Mouse (Mus musculus): ENCODE data around the gene Gins2.

Gins2 gene

DNA sequence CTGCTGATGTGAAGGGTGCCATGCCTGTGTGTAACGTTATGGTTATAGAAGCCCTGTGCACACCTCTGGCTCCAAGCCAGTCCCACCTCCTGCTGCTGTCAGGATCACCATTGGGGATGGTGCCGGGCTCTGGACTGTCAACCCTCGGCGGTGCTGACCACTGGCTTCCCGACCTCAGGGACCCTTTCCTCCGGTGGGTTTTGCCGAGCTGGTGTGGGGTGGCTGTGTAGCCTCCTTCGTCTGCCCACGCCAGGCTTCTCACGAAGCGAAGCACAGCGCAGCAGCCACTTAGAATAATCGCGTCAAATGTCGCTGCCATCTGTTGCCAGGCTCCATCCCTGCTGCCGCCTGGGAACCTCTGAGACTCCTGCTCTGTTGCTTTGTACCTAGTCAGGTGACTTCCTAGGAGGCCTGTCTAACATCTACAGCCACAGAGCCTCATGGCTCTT lies 40.8 kb downstream of the Gins2 start:
- DNase-seq (ENCODE audit: low read depth, low spot score), result no peak

DNA sequence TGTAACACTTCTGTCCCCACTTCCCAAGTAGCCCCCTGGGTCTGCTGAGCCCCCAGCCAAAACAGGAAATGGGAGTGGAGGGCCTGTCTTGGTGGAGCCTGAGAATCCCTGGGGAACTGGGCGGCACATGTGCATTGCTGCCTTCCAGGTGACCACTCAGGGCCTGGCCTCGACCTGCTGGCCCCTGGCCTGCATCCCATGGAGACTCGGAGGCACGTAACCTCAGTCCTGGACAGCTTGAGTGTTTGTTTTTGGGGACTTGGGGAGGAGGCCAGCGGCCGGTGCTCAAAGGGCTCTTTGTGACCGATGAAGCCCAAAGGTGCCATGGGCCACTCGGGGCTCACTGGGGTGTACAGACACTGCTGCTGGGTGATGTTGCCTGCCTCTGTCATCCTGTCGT lies 41.5 kb downstream of the Gins2 start:
- no peak for DNase-seq (ENCODE audit: low read depth, low spot score)

DNA sequence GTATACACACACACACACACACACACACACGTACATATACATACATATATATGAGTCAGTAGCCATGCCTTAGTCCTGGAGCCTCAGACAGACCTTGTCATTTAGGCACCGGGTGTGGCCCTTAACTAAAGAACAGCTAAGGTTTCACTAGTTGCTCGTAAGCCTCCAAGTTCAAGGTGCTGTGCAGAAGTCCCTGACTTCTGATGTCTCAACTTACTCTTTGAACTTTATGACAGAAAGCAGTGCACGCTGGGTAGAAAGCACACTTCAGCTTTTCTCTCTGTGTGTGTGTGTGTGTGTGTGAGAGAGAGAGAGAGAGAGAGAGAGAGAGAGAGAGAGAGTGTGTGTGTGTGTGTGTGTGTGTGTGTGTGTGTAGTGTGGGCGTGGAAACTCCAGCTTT lies 44.9 kb downstream of the Gins2 start:
- peak; percentile 64 for DNase-seq (ENCODE audit: low read depth, low spot score)

DNA sequence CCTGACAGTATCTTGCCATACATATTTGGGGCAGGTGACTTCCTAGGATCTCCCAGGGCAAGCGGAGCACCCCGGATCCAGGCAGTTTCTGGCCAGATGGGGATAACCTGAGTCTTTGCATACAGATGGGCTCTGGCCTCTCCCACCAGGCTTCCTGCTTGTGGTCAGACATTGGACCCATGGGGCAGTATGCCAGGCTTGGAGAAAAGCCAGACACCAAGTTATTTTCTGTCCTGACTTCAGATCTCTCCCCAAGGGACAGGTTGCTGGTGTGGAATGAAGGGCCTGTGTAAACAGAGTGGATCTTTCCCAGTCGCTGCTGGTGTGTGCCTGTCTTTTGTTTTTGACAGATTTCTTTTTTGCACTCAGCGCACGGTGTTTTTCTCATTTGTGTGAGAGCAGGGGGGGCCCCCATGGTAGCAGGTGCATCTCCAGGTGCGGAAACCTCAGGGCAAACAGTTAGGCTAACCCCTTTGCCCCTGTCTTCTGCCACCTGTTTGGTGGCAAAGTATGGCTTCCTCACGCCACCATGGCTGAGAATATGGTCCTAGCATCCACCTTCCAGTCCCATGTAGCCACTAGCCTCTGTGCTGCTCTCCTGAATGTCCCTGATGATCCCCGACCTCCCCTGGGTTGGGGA lies 45.6 kb downstream of the Gins2 start:
- DNase-seq (ENCODE audit: low read depth, low spot score), result peak; percentile 91

DNA sequence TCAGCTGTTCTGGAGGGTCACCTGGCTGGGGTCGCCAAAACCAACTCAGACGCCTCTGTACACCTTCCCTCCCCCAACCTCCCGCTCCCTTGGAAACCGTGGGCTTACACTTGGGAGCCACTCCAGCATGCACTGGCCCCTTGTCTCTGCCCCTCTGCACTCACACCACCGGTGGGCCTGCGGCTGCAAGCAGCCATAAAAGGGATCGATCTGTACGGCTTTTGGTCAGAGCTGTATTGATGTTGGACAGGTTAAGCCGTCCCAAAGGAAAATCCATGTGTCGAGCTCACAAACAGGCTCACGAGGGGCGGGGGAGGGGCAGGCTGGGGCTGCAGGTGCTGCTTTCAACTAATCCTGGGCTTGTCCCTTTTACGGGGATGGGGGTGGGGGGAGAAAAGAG lies 46.1 kb downstream of the Gins2 start:
- DNase-seq (ENCODE audit: low read depth, low spot score), result no peak

DNA sequence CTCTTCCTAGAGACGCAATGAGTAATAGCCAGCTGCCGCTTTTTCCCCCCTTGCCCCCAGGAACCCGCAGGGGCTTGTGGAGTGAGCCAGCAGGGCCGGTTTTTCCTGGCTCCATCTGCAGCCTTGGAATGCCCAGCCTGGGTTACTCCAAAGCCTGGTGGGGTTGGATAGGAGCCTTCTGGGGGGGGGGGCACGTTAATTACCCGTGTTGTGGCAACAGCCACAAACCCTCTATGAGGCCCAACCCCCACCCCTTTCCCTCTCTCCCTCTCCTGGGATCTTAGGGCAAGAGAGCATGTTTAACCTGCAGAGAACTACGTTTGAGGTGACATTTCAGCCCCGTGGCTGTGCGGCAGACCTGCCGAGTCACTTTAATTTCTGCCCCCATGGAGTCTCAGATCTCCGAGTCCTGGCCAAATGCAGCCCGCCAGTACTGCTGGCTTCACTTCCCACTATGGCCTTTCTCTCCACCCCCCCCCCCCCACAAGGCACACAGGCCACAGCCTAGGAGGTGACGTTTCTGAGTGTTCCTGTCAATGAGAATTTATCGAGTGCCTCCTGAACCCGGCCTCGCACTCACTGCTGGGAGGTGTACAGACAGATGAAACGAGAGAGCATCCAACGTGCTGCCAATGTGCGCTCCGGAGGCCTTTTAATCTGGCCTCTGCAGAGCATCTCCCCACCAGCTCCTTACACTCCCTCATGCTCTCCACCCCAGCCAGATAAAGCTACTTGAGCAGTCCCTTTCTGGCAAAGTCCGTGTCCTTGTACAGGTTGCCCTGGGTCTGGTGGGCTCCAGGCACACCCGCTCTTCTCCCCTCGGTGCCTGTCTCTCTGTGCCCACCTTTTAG lies 49.1 kb downstream of the Gins2 start:
- DNase-seq (ENCODE audit: low read depth, low spot score), result peak; percentile 91

DNA sequence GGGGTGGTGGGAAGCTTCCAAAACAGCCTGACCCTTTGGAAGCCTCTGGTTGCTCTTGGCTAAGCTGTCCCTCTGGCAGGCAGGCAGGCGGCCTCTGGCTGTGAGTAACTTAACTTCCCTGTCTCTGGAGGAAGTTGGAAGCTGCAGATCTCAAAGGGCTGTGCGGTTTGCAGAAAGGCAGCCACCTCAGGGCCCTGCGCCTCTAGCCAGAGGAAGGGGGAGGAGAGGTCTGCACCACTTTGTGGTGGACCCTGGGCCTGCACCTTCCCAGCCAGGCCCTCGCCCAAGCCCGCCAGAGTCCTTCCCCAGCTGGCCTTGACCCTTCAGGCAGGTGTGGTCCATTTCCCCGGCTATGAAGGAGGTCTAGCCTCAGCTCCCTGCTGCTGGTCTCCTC lies 49.7 kb downstream of the Gins2 start:
- peak; percentile 68 for DNase-seq (ENCODE audit: low read depth, low spot score)

GRCm38 (mm10) chr8:120538397-120539240 lies 50.5 kb downstream of the Gins2 start:
- peak; percentile 95 for DNase-seq (ENCODE audit: low read depth, low spot score)

DNA sequence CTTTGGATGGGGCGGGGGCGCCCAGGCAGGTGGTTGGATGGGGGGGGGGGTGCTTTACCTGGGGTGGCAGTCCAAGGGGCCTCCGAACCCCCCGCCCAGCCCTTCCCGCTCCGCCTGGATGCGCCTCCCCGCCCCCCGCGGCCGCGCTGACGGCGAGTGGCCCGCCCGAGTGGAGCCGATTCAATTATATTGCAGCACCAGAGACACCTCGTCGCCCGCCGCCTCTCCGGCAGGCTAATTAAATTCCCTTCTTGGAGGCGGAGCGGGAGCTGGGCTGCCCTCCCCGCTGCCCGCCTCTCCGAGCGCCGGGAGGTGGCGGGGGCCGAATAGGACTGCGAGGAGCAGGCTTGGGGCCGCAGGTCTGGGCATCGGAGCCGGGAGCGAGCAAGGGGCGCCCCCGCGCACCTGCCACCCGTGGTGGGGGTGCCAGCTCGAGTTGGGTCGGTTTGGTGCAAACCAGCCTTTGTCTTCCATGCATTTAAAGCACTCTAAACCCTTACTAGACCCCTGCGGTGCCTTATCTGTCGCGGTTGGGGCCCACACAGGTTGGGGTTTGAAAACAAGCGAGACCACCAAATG lies 51.2 kb downstream of the Gins2 start:
- peak; percentile 76 for DNase-seq (ENCODE audit: low read depth, low spot score)

- peak; percentile 91 for DNase-seq (ENCODE audit: low read depth, low spot score)
Observed at GRCm38 (mm10) chr8:120537207-120537817, 51.8 kb downstream of the Gins2 start.

- peak; percentile 47 for DNase-seq (ENCODE audit: low read depth, low spot score)
Observed at GRCm38 (mm10) chr8:120536306-120537206, 52.5 kb downstream of the Gins2 start.

DNA sequence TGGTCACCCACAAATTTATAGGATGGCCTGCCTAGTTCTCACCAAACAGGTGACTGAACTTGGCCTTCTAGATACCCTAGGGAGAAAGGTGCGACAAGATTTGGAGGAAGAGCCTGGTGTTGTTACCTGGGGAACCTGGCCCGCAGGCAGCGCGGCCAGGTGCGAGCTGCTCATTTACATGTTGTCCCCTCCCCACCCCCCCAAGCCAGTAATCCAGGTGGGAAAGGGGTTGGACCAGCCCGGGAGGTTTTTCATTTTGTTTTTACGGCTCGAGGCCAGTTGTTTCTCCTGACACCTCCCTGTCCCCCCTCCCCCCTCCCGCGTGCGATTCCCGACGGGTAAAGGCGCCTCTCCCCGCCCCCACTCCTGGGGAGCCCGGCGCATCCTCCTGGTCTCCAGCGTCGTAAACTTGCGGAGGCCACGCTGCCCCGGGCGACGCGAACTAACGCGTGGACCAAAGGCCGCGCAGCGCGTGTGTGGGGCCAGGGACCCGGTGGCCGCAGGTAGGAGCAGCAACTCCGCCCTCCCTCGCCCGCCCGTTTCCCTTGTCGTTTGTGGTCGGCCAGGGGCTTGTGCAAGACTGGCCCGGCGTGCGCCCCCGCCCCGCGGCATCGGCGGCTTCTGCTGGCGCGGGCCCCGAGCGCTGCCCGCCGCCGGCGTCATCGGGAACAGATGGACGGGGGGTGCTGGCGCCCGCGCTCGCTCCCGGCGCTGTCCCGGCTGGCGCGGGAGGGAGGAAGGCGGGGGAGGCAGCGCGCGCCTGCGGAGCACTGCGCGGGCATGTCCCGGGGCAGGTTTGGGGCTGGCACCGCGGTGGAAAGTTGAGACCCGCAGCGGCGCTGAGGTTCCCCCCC lies 53.4 kb downstream of the Gins2 start:
- peak; percentile 64 for DNase-seq (ENCODE audit: low read depth, low spot score)

GRCm38 (mm10) chr8:120534504-120535368 lies 54.4 kb downstream of the Gins2 start:
- DNase-seq (ENCODE audit: low read depth, low spot score), result peak; percentile 84

DNA sequence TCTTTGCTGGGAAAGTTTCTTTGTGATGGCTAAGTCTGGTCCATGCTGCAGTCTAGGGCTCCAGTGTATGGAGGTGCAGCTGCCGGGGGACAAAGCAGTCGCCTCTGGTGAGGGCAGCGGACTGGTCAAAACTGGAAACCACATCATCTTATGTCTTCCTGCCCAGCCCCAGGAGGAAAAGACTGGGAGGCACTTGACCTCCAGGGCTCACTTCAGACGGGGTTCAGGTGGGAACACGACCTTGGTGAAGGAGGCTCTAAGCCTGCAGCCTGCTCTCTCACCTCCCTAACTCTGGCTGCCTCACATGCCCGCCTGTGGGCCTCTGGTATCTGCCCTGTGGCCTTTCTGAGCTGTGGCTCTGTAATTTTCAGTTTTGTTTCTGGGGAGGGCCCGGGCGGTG lies 55.0 kb downstream of the Gins2 start:
- no peak for DNase-seq (ENCODE audit: low read depth, low spot score)

- DNase-seq (ENCODE audit: low read depth, low spot score), result no peak
Observed at GRCm38 (mm10) chr8:120533380-120533779, 55.7 kb downstream of the Gins2 start.

DNA sequence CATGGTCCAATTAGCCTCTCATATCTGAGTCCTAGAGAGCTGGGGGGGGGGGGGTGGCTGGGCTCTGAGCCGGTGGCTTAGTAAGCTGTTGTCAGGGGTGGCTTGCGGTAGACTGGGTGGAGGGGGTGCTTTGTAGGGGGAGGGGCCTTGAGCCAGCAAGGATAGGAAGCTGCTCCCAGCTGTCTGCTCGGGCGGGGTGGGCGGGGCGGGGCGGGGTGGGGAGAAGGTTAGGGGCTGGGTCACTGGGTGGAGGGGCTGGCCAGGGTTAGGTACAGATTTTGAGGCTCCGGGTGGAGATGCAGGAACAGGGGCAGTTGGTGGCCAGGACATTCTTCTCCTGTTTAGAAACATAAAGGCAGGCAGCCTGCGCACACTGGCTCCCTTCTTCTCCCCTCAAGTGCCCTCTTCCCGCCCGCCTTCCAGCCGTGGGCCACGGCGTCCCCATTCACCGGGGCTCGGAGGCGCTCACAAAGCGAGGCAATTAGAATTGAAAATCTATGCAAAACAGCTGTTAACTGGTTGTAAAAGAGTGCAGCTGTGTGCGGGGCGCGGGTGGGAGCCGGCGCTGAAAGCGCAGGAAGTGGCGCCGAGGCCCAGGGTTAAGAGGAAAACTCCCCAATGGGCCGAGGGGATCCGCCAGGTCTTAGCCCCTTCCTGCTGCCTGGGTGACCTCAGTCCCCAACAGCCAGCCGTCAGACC lies 56.4 kb downstream of the Gins2 start:
- DNase-seq (ENCODE audit: low read depth, low spot score), result no peak

DNA sequence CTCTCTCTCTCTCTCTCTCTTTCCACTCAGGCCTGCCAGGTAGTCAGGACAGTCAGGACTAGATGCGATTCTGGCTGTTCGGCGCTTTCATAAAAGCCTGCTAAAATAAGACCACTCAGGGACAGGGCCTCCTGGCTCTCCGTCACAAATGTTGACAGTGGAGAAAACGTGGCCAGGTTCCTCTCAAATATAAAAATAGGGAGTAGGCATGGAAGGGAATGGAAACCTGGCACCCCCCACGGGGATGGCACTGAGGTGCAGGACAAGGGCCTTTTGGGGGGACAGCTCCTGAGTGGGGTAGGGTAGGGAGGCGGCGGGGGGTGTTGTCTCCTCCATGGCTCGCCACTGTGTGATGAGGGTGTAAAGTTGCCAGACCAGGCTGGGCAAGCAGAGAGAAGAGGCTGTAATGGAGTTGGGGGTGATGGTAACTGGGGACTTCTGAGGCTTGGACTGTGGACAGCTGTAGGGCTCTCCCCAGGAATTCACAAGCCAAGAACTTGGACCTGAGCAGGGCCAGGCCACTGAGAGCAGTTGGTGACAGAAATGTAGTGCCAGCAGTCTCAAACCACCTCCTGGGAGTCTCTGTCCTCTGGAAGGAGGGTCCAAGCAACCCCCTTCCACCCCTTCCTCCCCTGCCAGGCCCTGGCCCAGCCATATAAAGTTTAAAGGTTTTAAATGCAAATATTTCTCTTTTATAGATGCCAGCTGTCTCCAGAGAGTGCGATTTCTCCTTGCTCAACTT lies 57.2 kb downstream of the Gins2 start:
- DNase-seq (ENCODE audit: low read depth, low spot score), result no peak

Data from skeletal muscle tissue, adult 2 months (tissue).